Mouse (Mus musculus) bone marrow macrophage, adult 2 months (primary cell): ENCODE results near the gene Rplp2. TPM values are rescaled to one million over a fixed set of nuclear protein-coding genes. Genes with fewer than 3 reads are reported as not detected.

Experiments used
- H3K27ac ChIP-seq: 2 replicates; pipeline ENCODE4 v1.5.1; 2012; ENCODE audit warnings: low read depth, low read length; ENCODE audit not compliant: insufficient read depth
- H3K4me1 ChIP-seq: 2 replicates; pipeline ENCODE4 v1.6.1; 2012; ENCODE audit warnings: low read length; ENCODE audit not compliant: control insufficient read depth, insufficient read depth
- H3K4me3 ChIP-seq: 2 replicates; pipeline ENCODE4 v1.5.1; 2012; ENCODE audit warnings: mild to moderate bottlenecking, low read length, moderate library complexity; ENCODE audit not compliant: insufficient read depth
- CTCF ChIP-seq: IDR thresholded peaks from 2 replicates; pipeline ENCODE4 v1.5.1; 2012; ENCODE audit warnings: low read depth, mild to moderate bottlenecking, low read length, moderate library complexity
- POLR2A ChIP-seq: IDR thresholded peaks from 2 replicates; pipeline ENCODE4 v1.6.1; 2012; ENCODE audit warnings: mild to moderate bottlenecking, low read depth, low read length, borderline replicate concordance
- polyA plus RNA-seq: library from polyadenylated mRNA; stranded (reverse); fragments of >200 nt; gene quantifications from 2 replicates; pipeline ENCODE4 v1.2.4, GENCODE M21; 2012; ENCODE audit not compliant: missing spikeins, insufficient read depth, insufficient read length

Gene Rplp2
- polyA plus RNA-seq, 1 experiment = 2,115 TPM

DNA sequence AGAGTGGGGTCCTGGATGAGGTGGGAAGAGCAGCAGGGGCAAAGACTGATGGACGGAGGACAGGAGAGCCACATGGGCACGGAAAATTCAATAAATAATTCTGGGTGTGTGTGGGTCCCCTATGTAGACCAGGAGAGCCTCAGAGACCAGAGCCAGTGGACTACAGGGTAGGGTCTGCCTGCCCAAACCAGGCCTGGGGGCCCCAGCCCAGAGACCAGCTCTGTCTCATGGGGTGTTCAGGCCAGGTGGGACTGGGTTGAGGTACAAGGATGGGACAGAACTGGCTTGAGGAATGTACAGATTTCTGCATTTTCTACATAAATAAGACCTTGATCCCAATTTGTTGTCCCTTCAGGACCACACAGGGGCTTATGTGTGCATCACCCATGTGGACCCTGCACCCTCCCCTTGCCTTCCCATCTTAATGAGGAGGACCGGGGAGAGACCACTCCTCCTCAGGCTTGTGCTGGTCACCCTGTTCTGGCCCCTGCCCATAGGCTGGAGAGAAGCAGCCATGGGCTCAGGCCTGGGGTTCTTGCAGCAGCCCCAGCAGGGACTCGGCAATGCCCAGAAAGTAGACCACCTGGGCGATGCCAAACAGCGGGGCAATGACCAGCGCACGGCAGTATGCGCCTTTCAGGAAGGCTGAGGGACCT lies 16.5 kb upstream of the Rplp2 start:
- peaks cover 14% of the 10 kb centered on the region for H3K4me1 ChIP-seq
- H3K27ac ChIP-seq = no peak overlapping the region
- TF ChIP-seq POLR2A (no peak), CTCF (no peak)
- no peak overlapping the region for H3K4me3 ChIP-seq

DNA sequence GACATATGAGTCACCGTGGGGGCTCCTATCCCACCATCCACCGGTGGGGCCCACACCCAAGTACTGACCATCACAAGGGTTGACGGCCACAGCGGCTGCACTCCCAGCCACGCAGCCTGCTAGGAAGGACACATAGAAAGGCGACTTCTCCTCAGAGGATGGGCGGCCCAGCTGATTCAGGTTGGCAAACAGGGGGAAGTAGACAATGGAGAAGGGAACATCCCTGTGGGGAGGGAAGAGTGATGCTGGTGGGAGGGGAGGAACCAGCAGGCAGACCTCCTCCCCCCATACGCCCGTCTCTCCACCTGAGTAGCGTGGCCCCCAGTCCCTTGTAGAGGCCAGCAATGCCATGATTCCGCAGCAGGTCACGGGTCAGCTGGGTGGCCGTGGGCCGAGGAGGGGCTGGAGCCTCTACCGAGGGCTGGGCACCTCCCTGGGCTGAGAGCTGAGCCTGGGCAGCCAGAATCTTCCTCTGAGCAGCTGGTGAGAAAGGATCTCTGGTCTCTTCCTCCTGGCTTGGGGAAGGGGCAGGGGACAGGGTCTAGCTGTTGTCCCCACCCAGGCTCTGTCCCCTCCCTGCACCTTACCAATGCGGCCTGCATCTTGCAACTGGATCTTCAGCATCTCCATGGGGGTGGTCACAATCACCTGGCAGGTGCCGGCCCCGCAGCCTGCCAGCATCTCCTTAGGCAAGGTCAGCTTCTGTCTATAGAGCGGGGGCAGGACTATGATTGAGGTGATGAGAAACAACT lies 15.6 kb upstream of the Rplp2 start:
- peaks cover 21% of the 10 kb centered on the region for H3K4me1 ChIP-seq
- H3K4me3 ChIP-seq = no peak overlapping the region
- TF ChIP-seq POLR2A (no peak), CTCF (no peak)
- H3K27ac ChIP-seq = no peak overlapping the region

DNA sequence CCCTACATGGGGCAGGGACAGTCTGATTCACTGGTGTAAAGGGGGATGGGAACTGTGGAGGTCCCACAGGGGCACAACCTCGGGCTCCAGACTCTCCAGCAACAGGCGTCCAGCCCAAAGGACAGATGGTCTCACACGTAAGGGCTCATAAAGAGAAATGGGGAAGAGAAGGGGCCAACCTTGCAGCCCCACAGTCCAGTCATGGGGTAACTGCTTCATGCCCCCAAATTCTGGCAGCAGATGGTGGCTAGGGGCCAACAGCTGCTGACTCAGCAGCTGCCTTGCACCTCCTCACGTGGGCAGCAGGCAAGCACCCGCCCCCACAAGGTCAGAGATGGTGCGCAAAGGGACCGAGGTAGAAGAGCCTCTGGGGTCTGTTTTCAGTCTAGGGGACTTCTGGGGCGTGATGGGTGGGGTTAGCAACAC lies 15.0 kb upstream of the Rplp2 start:
- H3K4me3 ChIP-seq = no peak overlapping the region
- no peak for TF ChIP-seq POLR2A
- no peak for TF ChIP-seq CTCF
- H3K4me1 ChIP-seq = peaks cover 21% of the 10 kb centered on the region
- H3K27ac ChIP-seq = no peak overlapping the region

DNA sequence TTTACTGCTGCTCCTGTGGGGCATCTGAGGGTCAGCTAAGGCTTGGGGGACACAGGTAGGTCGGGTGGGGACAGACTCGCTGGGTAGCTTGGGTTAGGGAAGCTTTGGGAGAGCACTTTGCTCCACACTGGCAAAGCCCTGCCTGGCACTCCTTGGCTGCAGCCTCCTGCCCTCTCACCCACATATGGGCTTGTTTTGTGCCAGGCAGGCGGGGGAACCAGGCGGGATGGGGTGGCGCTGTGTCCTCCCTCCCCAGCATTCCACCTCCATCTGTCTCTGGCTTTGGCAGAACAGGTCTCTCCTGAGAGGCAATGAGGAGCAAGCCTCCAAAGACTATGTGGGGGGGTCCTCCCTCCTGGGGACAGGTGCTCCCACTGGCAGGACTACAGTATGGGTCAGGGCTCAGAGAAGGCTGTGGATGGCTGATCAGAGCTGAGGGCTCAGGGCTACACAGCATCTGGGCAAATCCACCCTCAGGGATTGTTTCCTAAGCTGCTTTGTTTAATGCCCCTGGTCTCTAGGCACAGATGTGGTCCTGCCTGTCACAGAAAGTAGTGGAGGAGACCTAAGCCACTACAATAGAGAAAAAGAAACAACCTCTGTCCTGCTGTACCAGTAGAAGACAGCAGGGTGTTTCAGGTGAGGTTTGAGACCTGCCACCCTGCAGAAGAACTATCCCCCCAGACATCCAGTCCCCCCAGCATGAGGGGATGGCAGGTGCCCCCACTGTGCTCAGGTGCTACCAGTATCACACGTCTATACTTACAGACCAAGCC lies 14.2 kb upstream of the Rplp2 start:
- Histone ChIP-seq H3K4me1 (peaks cover 21% of the 10 kb centered on the region), H3K27ac (no peak overlapping the region), H3K4me3 (no peak overlapping the region)
- TF ChIP-seq POLR2A (no peak), CTCF (no peak)

DNA sequence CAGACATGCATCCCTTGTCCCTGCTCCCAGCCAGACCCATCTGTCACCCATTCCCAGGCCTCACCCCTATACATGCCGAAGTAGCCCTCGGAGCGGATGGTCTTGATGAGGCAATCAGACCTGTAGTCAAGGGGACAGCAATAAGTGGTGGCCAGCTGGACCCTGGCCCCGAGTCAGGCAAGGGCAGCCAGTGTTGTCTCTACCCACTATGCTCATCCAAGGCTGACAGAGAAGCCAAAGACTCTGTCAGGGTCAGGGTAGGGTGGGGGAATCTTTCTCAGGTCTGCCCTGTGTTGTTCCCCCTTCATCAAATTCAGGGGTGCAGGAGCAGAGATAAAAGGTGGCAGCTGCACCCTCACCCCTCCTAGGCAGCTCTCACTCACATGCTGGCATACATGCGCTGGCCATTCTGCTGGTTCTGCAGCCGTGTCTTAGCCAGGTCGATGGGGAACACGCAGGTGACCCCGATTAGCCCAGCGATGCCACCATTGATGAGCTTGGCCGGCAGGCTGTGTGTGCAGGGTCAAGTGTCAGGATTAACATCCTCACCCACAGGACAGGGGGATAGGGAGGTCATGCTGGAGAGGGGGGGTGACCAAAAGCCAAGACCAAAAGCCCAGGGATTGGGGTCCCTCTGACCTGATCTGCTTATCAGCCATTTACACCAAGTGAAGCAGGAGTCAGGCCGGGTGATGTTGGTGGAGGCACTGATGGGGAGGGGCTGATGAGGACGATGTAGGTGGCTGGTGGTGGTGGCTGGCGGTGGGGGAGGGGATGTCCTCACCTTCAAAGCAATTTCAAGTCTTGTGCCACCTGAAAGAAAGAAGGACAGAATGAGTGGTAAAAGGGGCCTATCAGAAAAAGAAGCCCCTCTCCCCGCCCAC lies 13.4 kb upstream of the Rplp2 start:
- Histone ChIP-seq H3K4me3 (peak overlapping the region; percentile 62), H3K4me1 (peaks cover 14% of the 10 kb centered on the region), H3K27ac (no peak overlapping the region)
- TF ChIP-seq POLR2A = no peak
- no peak for TF ChIP-seq CTCF

DNA sequence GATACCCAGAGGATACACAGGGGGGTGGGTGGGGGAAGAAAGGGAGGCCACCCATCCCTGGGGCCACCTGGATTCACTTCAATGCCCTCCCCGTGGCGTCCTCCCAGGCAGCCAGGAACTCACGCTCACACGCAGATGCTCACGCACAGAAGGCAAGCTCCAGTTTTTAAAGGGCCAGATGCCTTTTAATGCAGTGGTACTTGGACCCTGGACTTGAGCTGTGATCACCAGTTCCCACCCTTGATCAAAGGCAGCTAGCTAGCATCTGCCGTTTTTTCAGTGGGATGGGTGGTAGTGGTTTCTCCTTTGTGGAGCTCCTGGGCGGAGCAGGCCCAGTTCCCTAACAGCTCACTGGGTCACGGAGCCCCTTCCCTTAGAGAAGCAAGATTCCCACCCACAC lies 12.7 kb upstream of the Rplp2 start:
- Histone ChIP-seq H3K4me1 (peaks cover 12% of the 10 kb centered on the region), H3K4me3 (peak overlapping the region; percentile 62), H3K27ac (no peak overlapping the region)
- no peak for TF ChIP-seq CTCF
- no peak for TF ChIP-seq POLR2A

DNA sequence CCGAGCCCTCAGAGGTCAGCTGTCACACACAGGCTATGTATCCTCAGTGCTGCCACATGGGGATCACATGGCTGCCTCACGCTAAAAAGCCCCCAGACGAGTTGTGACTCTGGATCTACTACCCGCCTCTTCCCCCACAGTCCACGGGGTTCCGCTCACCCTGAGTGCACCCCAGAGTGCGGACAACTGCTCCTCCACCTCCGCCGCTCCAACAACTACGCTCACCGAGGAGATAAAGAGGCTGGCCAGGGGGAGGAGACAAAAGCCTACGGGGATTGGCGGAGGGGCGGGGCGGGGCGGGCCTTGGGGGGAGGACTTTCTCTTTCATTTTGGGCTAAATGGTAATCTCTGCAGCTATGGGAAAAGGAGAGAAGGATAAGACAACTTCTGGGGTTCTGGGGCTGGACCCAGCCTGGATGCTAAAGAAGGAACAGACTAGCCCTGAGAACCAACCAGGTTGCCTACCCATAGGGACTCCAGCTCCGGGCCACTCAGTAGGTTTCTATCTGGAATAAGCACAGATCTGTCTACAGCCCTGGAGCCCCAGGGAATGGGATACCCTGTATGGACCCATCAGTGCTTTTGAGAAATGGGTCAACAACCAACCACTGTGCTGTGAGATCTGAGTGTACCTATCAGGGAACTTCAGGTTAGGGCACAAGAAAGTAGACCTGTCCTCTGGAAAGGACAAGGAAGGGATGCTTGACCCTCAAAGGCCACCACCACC lies 11.9 kb upstream of the Rplp2 start:
- H3K4me3 ChIP-seq = peak overlapping the region; percentile 62
- no peak for TF ChIP-seq CTCF
- no peak for TF ChIP-seq POLR2A
- peak overlapping the region; percentile 45 for H3K27ac ChIP-seq
- peaks cover 12% of the 10 kb centered on the region for H3K4me1 ChIP-seq

DNA sequence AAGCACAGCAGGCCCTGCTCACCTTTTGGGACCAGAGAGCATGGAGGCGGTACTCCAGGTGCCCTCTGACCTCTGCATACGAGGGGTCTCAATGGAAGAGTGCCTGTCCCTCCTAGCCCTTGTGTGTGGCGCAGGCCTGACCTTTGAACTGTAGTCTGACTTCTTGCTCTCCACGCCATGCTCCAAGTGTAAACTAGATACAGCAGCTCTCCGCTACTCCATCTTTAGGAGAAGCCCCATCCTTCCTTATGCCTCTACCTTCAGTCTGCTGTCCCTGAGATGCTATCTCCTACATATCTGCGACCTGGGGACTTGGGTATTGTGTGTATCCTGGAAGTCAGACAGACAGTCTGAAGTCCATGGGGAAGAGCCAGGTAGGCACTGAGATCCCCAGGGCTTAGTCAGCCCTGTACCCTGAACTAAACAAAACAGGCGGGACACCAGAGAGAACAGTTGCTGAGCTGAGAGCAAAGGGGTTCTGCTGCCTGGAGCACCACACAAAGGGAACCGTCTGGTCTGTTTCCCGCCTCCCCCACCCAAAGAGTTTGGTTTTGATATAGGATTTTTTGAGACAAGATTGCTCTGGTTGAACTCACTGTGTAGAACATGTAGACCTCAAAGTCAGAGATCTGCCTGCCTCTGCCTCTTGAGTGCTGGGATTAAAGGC lies 11.2 kb upstream of the Rplp2 start:
- Histone ChIP-seq H3K4me3 (peak overlapping the region; percentile 94), H3K27ac (peak overlapping the region; percentile 58), H3K4me1 (peaks cover 15% of the 10 kb centered on the region)
- TF ChIP-seq CTCF = no peak
- no peak for TF ChIP-seq POLR2A

DNA sequence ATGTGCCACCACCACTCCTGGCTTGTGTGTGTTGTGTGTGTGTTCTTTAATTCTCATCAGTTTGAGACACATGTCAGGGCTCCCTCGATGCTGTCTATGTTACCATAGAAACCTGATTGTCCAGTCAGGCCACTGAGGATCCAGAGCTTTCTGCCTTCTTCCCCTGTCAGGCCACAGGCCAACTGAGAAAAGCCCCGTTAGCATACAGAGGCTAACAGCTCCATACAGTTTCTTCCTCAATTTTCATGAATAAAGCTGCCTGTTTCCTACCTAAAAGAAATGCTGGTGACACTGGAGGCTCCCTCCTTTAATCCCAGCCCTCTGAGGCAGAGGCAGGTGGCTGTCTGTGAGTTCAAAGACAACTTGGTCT lies 10.7 kb upstream of the Rplp2 start:
- Histone ChIP-seq H3K4me1 (peaks cover 15% of the 10 kb centered on the region), H3K4me3 (peak overlapping the region; percentile 94), H3K27ac (peak overlapping the region; percentile 58)
- TF ChIP-seq CTCF (no peak), POLR2A (no peak)
